Mouse (Mus musculus): ENCODE data around the gene Omp.

DNA sequence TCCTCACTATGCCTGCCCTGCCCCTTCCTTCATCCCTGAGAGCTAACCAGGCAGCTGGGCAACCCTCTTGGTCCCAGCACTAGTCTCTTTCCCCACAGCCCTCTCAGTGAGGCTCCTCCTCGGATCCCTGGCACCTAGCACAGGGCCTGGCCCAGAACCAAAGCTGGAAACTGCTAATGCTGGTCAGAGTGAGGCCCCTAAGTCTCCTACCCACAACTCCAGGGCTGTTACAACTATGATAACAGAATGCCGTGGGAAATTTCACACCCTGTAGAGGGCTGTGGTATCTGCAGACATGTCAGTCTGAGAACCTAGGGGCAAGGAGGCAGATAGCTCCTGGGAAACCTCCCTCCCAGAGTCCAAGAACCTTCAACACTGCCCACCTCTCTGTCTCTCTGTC is 4.7 kb downstream of the Omp start:
- TF ChIP-seq CTCF (IDR thresholded peaks at IDR 0.05; ENCODE audit: low read depth) (no peak), EP300 (IDR thresholded peaks at IDR 0.05; ENCODE audit: low read depth) (no peak)
